Mouse (Mus musculus): ENCODE results near the gene Nmt1.

Nmt1 gene

GRCm38 (mm10) chr11:103005254-103005981 is 22.6 kb upstream of the Nmt1 start:
- DNase-seq (ENCODE audit: low spot score) = no peak

GRCm38 (mm10) chr11:103006286-103007000 is 21.5 kb upstream of the Nmt1 start:
- no peak for DNase-seq (ENCODE audit: low spot score)

- no peak for DNase-seq (ENCODE audit: low spot score)
Measured at GRCm38 (mm10) chr11:103007001-103007340, 21.0 kb upstream of the Nmt1 start.

DNA sequence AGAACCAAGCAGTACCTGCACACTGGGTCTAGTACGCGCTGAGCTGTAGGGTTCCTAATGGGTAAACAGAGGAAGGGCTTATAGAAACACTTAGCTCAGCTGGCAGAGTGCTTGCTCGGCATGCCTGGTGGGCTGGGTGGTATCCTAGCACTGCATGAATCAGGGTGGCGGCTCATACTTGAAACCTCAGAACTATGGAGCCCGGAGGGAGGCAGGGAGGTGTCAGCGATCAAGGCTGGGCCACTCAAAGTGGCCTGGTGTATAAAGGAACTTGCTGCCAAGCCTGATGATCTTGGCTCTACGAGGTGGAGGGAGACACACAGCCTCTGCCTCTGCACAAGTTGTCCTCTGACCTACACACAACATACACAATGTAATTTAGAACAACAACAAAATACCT is 19.4 kb upstream of the Nmt1 start:
- DNase-seq (ENCODE audit: low spot score) = no peak

DNA sequence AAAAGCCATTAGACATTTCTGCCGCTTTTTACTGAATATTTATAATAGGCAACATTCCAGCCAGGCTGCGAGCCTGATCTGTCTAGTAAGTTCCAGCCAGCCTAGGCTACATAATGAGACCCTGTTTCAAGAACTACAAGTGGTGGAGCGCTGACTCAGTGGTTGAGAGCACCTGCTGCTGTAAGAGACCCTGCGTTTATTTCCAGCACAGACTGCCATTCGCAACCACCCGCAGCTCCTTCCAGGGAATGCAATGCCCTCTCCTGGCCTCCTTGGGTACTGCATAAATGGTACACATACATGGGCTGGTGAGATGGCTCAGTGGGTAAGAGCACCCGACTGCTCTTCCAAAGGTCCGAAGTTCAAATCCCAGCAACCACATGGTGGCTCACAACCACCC is 18.8 kb upstream of the Nmt1 start:
- no peak for DNase-seq (ENCODE audit: low spot score)

GRCm38 (mm10) chr11:103010454-103011205 is 17.4 kb upstream of the Nmt1 start:
- DNase-seq (ENCODE audit: low spot score) = no peak

GRCm38 (mm10) chr11:103011206-103011497 is 16.8 kb upstream of the Nmt1 start:
- DNase-seq (ENCODE audit: low spot score) = no peak

GRCm38 (mm10) chr11:103015881-103016825 is 11.8 kb upstream of the Nmt1 start:
- DNase-seq (ENCODE audit: low spot score) = no peak

DNA sequence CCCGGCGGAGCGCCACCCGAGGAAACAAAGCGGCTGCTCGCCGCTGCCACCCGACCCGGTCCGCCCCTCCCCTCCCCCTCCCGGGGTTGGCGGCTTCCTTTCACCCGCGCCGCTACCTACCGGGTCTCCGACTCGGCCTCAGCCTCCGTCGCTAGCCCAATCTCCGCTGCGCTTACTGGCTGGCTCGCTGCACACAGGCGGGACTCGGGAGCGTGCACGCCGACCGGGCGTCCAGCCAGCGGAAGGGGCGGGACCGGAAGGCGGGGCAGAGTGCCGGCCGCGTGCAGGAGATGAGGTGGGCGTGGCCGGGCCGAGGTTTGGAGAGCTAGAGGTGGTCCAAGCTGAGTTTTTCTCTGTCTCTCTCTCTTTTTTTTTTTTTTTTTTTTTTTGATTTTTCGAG is 11.1 kb upstream of the Nmt1 start:
- peak; percentile 96 for DNase-seq (ENCODE audit: low spot score)

GRCm38 (mm10) chr11:103017661-103018060 is 10.3 kb upstream of the Nmt1 start:
- DNase-seq (ENCODE audit: low spot score) = no peak

GRCm38 (mm10) chr11:103018860-103019259 is 9.1 kb upstream of the Nmt1 start:
- no peak for DNase-seq (ENCODE audit: low spot score)

DNA sequence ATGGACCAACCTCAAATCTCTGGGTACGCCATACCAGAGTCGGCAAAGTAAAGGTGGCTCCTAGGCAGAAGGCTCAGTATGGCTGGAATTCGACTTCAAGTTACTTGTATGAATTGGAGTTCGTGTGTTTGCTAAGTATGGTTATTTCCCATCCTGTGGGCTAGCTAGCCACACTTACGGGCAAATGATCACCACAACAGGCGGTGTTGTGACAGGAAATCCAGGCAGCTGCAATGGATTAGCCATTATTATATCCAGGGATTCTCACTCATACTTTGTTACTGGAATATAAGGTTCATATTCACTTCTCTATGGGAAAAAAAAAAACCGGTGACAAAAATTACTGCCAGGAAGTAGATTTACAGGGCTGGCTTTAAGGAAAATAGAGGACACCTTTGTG is 8.7 kb upstream of the Nmt1 start:
- DNase-seq (ENCODE audit: low spot score) = no peak

GRCm38 (mm10) chr11:103020713-103021335 is 7.2 kb upstream of the Nmt1 start:
- DNase-seq (ENCODE audit: low spot score) = no peak

DNA sequence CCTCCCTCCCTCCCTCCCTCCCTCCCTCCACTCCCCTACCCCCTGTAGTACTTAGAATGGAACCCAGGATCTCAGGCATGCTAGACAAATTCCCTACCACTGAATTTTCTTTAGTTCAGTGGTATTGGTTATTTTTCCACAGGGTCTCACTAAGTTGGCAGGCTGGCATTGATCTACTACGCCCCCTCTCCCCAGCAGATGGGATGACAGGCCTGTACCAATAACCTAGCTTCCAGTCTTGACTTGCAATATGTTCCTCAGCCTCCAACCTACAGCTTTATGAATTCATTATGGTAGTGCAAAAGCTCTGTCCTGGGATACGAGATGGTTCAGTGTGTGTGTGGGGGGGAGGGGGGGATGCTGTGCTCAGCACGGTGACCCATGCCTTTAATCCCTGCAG is 4.0 kb upstream of the Nmt1 start:
- DNase-seq (ENCODE audit: low spot score) = no peak

DNA sequence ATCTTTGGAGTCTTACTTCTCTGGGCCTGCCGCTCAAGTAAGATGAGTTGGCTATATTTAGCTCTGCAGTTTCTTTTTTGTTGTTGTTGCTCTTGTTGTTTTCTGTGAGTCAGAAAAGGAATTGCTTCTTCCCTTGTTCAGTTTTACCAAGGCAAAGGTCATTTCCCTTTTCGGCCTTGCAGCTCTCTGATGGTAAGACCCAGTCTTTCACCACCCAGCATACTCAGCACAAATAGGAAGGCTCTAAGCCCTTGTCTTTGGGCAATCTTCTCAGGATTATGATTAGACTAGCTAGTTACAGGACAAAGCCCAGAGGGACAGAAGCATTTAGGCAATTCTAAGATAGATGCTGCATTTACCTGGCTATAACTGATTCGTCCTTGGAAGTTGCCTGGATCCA is 1.1 kb upstream of the Nmt1 start:
- no peak for DNase-seq (ENCODE audit: low spot score)

DNA sequence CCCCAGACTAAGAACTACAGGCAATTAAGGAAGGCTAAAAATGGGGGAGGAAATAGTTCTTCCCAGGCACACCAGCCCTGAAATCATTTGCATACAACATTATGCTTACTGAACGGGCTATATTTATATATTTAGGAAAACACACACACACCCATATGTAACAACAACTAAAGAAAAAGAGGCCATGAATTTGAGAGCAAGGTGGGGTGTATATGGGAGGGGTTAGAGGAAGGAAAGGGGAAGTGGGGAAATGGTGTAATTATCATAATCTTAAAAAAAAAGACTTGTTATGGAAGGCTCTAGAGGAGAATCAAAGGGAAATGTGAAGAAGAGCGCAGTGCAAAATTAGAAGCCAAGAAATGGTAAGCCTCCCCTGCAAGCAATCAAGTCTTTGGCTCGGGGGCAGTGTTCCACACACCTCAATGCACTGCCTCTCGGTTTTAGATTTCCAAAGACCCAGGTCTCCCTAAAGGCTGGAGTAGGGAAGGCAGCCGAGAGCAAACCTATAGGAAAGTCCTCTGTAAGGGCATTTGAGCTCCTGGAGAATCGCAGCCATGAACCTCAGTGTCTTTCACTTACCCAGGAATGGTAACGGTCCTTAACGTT is 317 bp upstream of the Nmt1 start:
- no peak for DNase-seq (ENCODE audit: low spot score)

DNA sequence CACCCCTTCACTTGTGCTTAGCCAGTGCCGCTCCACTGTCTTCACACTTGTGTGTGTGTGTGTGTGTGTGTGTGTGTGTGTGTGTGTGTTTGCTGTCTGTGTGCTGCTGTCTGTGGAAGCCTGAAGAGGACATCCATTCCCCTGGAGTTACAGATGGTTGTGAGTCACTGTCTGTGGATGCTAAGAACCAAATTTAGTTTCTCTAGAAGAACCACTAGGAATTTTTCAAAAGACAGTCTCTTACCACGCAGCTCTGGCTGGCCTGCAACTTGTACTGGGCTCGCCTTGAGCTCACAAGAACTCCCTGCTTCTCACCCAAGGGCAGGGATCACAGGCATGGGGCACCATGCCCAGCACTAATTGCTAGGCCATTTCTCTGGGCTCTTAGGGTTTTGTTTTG is 5.0 kb downstream of the Nmt1 start:
- DNase-seq (ENCODE audit: low spot score) = no peak

- no peak for DNase-seq (ENCODE audit: low spot score)
Measured at GRCm38 (mm10) chr11:103035007-103035406, 7.0 kb downstream of the Nmt1 start.

- no peak for DNase-seq (ENCODE audit: low spot score)
Measured at GRCm38 (mm10) chr11:103036881-103037465, 9.0 kb downstream of the Nmt1 start.

DNA sequence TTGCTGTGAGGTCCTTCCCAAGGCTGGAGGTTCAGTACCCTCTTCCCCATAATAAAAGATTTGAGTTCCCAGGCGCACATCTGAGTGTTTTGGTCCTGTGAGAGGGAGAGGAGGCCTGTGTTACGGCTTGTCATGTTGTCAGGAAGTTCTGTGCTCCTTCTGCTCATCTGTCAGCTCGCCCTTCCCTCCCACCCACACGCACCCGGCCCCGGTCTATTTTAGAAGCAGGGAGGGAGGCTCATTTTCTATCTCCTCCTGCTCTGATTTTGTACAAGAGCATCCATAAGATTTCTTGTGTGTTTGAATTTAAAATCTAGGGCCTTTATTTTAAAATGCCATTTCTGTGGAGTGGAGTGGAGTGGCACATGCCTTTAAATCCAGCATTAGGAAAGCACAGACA is 10.0 kb downstream of the Nmt1 start:
- no peak for DNase-seq (ENCODE audit: low spot score)

DNA sequence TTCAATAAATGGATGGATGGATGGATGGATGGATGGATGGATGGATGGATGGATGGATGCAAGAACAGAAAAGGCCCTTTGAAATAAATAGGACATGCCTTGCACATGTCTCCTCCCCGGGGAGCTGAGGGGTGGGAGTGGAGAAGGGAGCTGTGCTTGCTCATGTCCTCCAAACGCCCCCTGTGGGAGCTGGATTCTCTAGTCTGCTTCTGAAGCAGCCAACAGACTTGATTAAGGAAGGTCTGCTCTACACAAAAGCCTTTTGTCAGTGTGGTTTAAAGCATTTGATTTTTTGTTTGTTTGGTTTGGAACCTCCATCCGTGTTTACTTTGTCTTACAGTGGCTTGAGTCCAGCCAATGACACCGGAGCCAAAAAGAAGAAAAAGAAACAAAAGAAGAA is 14.8 kb downstream of the Nmt1 start:
- DNase-seq (ENCODE audit: low spot score) = no peak

All from ovary, adult 18-20 months (tissue).